Mouse (Mus musculus): Measurements from ENCODE around the gene Rcbtb2.

GRCm38 (mm10) chr14:73122211-73122922 lies 470 bp upstream of the Rcbtb2 start:
- TF ChIP-seq CTCF (IDR thresholded peaks at IDR 0.05; ENCODE audit: borderline replicate concordance, extremely low read depth, insufficient read depth, insufficient read length): no peak
- TF ChIP-seq POLR2A (IDR thresholded peaks at IDR 0.05; ENCODE audit: borderline replicate concordance, extremely low read depth, insufficient read depth, insufficient read length, poor library complexity, severe bottlenecking): no peak
